ENCODE assay signal across 17 mouse cellular contexts in the genomic region with DNA sequence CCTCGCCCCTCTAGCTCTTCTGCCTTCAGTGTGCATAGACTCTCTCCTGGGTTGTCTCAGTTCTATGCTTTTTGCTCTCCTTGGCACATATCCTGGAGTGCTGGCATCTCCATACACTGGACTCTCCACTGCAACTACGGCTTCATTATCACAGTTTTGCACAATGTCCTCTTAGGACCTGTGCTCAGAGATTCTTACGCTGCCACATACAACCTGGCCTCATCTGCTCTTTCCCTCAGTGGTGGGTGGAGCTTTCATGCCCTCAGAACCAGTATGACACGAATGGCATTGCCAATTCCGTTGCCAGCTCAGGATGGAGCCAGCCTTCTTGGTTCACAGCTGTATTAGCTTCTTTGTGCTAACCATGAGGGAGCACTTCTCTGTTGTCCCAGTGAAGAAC.
"Had no signal": no experiment of that assay in that cellular context is flagged by ENCODE, and none has a peak within 500 bp of the region (broad histone marks: within the 10 kb centered on the region; RNA-seq: fewer than 3 reads in every experiment).

No protein-coding gene starts in this region.

- H3K9me3 ChIP-seq: lung, embryonic 15.5 days; megakaryocyte, embryonic 14.5 days; midbrain, embryonic 13.5 days; midbrain, embryonic 15.5 days; neural tube, embryonic 12.5 days; stomach, embryonic 15.5 days had no signal

- H3K4me3 ChIP-seq: lung, embryonic 15.5 days; megakaryocyte, embryonic 14.5 days; midbrain, embryonic 13.5 days; midbrain, embryonic 15.5 days; neural tube, embryonic 12.5 days; stomach, embryonic 15.5 days had no signal

- H3K4me1 ChIP-seq: lung, embryonic 15.5 days; midbrain, embryonic 13.5 days; midbrain, embryonic 15.5 days; neural tube, embryonic 12.5 days; stomach, embryonic 15.5 days had no signal

- H3K36me3 ChIP-seq: lung, embryonic 15.5 days; midbrain, embryonic 13.5 days; midbrain, embryonic 15.5 days; neural tube, embryonic 12.5 days; stomach, embryonic 15.5 days had no signal

- DNase-seq: lung, adult 2 months; lung, postnatal 14 days; lung, postnatal 36 days; right cerebral cortex, postnatal 14 days; thymus, adult 2 months; thymus, postnatal 25 days; thymus, postnatal 4 days had no signal

- H3K9ac ChIP-seq: lung, embryonic 15.5 days; midbrain, embryonic 13.5 days; midbrain, embryonic 15.5 days; neural tube, embryonic 12.5 days; stomach, embryonic 15.5 days had no signal

- H3K27ac ChIP-seq: lung, embryonic 15.5 days; macrophage; midbrain, embryonic 13.5 days; midbrain, embryonic 15.5 days; neural tube, embryonic 12.5 days; stomach, embryonic 15.5 days; stomach, postnatal 0 days had no signal

- ATAC-seq: lung, postnatal 0 days; midbrain, embryonic 13.5 days; midbrain, embryonic 15.5 days had no signal

- H3K4me2 ChIP-seq: lung, embryonic 15.5 days; midbrain, embryonic 11.5 days; midbrain, embryonic 13.5 days; midbrain, embryonic 15.5 days; neural tube, embryonic 12.5 days; stomach, embryonic 15.5 days had no signal

- H3K27me3 ChIP-seq: lung, embryonic 15.5 days; megakaryocyte, embryonic 14.5 days; midbrain, embryonic 13.5 days; midbrain, embryonic 15.5 days; neural tube, embryonic 12.5 days; stomach, embryonic 15.5 days had no signal
